Mouse (Mus musculus): ENCODE results near the gene Psmb6. TPM values are rescaled to one million over a fixed set of nuclear protein-coding genes. Genes with fewer than 3 reads are reported as not detected.
A peak's percentile ranks its signal among the peaks of the same experiment; 100 is the strongest.
"Not testable (repeated sequence)": the region's sequence is repeated elsewhere in the genome, so short reads cannot be mapped to it uniquely, and the experiment has no call there.

Psmb6 gene
- polyA plus RNA-seq, 1 experiment, result 294 TPM

GRCm38 (mm10) chr11:70523306-70523989, 1.7 kb upstream of the Psmb6 start:
- DNase-seq (ENCODE audit: low spot score), result not testable (repeated sequence)

- no peak for DNase-seq (ENCODE audit: low spot score)
Measured at GRCm38 (mm10) chr11:70524782-70525181, 385 bp upstream of the Psmb6 start.

- no peak for DNase-seq (ENCODE audit: low spot score)
Measured at GRCm38 (mm10) chr11:70525726-70526125, 559 bp downstream of the Psmb6 start.

- DNase-seq (ENCODE audit: low spot score), result no peak
Measured at GRCm38 (mm10) chr11:70526211-70526610, 1.0 kb downstream of the Psmb6 start.

- DNase-seq (ENCODE audit: low spot score), result no peak
Measured at GRCm38 (mm10) chr11:70528610-70529009, 3.4 kb downstream of the Psmb6 start.

- DNase-seq (ENCODE audit: low spot score), result not testable (repeated sequence)
Measured at GRCm38 (mm10) chr11:70531065-70531464, 5.9 kb downstream of the Psmb6 start.

GRCm38 (mm10) chr11:70532839-70533238, 7.7 kb downstream of the Psmb6 start, which contains the start of gene Gm40193:
Gene Gm40193, minus strand, starts transcription at chr11:70532939.
- DNase-seq (ENCODE audit: low spot score), result no peak

- DNase-seq (ENCODE audit: low spot score), result no peak
Measured at GRCm38 (mm10) chr11:70539423-70539822, 14.3 kb downstream of the Psmb6 start.

- peak; percentile 82 for DNase-seq (ENCODE audit: low spot score)
Measured at GRCm38 (mm10) chr11:70539877-70540587, 14.9 kb downstream of the Psmb6 start, which contains the start of gene Pld2. Gene Pld2, plus strand, starts transcription at chr11:70540064.

- DNase-seq (ENCODE audit: low spot score), result no peak
Measured at GRCm38 (mm10) chr11:70540928-70541327, 15.8 kb downstream of the Psmb6 start.

GRCm38 (mm10) chr11:70541415-70541814, 16.2 kb downstream of the Psmb6 start:
- DNase-seq (ENCODE audit: low spot score), result no peak

- no peak for DNase-seq (ENCODE audit: low spot score)
Measured at GRCm38 (mm10) chr11:70544496-70544895, 19.3 kb downstream of the Psmb6 start.

- DNase-seq (ENCODE audit: low spot score), result no peak
Measured at GRCm38 (mm10) chr11:70551526-70551925, 26.4 kb downstream of the Psmb6 start.

GRCm38 (mm10) chr11:70553940-70554339, 28.8 kb downstream of the Psmb6 start:
- no peak for DNase-seq (ENCODE audit: low spot score)

- DNase-seq (ENCODE audit: low spot score), result no peak
Measured at GRCm38 (mm10) chr11:70557545-70557944, 32.4 kb downstream of the Psmb6 start.

GRCm38 (mm10) chr11:70561937-70562286, 36.7 kb downstream of the Psmb6 start:
- no peak for DNase-seq (ENCODE audit: low spot score)

- DNase-seq (ENCODE audit: low spot score), result peak; percentile 83
Measured at GRCm38 (mm10) chr11:70562287-70562994, 37.3 kb downstream of the Psmb6 start, which contains the start of gene Mink1. Gene Mink1, plus strand, starts transcription at chr11:70562881.

- DNase-seq (ENCODE audit: low spot score), result no peak
Measured at GRCm38 (mm10) chr11:70562995-70563469, 37.9 kb downstream of the Psmb6 start.

GRCm38 (mm10) chr11:70563470-70564275, 38.5 kb downstream of the Psmb6 start:
- DNase-seq (ENCODE audit: low spot score), result no peak

- no peak for DNase-seq (ENCODE audit: low spot score)
Measured at GRCm38 (mm10) chr11:70564276-70564873, 39.2 kb downstream of the Psmb6 start.

- DNase-seq (ENCODE audit: low spot score), result no peak
Measured at GRCm38 (mm10) chr11:70566586-70566985, 41.4 kb downstream of the Psmb6 start.

Data from urinary bladder, adult 2 months (tissue).